Mouse (Mus musculus) lung, embryonic 14.5 days (tissue): ENCODE measurements at regions not wholly inside any gene's neighbourhood (a gene's known extent, or its start where the extent isn't known, plus 50 kb on each side); places are given as distances from the start of the nearest gene placed in this dataset.
A peak's percentile ranks its signal among the peaks of the same experiment; 100 is the strongest.

Experiments used
- ATAC-seq: fragments of 200-750 bp; cut with Nextera tagmentation; 2 replicates; pipeline ENCODE4 v1.8.0; 2017; ENCODE audit warnings: mild to moderate bottlenecking, moderate TSS enrichment, moderate library complexity; ENCODE audit not compliant: insufficient read depth
- DNase-seq: peaks from one replicate; pipeline ENCODE4 v3.0.0-alpha.2; 2015
- H3K27ac ChIP-seq: fragments of 300-500 bp; sonication (generic); 2 replicates; pipeline ENCODE4 v1.5.1; 2014; ENCODE audit warnings: low read depth, mild to moderate bottlenecking, moderate library complexity
- H3K27me3 ChIP-seq: fragments of 300-500 bp; sonication (generic); 2 replicates; pipeline ENCODE4 v1.6.1; 2014; ENCODE audit warnings: low read length, control low read depth; ENCODE audit not compliant: insufficient read depth
- H3K36me3 ChIP-seq: fragments of 300-500 bp; sonication (generic); 2 replicates; pipeline ENCODE4 v1.6.1; 2014; ENCODE audit warnings: control low read depth; ENCODE audit not compliant: insufficient read depth
- H3K4me1 ChIP-seq: fragments of 300-500 bp; sonication (generic); 2 replicates; pipeline ENCODE4 v1.6.1; 2014; ENCODE audit warnings: antibody characterized with exemption, control low read depth; ENCODE audit not compliant: insufficient read depth
- H3K4me2 ChIP-seq: fragments of 300-500 bp; sonication (generic); 2 replicates; pipeline ENCODE4 v1.6.1; 2014; ENCODE audit warnings: mild to moderate bottlenecking
- H3K4me3 ChIP-seq: fragments of 300-500 bp; sonication (generic); 2 replicates; pipeline ENCODE4 v1.5.1; 2014; ENCODE audit warnings: low read depth, low read length
- H3K9ac ChIP-seq: fragments of 300-500 bp; sonication (generic); 2 replicates; pipeline ENCODE4 v1.6.1; 2014
- H3K9me3 ChIP-seq: fragments of 300-500 bp; sonication (generic); 2 replicates; pipeline ENCODE4 v1.6.1; 2016; ENCODE audit warnings: low read depth, low read length, control low read depth
- CTCF ChIP-seq: IDR thresholded peaks from 2 replicates; pipeline ENCODE4 v1.5.1; 2016; ENCODE audit warnings: antibody characterized with exemption, low read depth
- WGBS: fragments of 180-500 bp; shearing (Covaris S2); extraction: QIAGEN DNeasy Blood & Tissue Kit; methylation state at CpG from one replicate; pipeline ENCODE4 v1.1.7; 2014; 5-methylcytosine and 5-hydroxymethylcytosine counted together

DNA sequence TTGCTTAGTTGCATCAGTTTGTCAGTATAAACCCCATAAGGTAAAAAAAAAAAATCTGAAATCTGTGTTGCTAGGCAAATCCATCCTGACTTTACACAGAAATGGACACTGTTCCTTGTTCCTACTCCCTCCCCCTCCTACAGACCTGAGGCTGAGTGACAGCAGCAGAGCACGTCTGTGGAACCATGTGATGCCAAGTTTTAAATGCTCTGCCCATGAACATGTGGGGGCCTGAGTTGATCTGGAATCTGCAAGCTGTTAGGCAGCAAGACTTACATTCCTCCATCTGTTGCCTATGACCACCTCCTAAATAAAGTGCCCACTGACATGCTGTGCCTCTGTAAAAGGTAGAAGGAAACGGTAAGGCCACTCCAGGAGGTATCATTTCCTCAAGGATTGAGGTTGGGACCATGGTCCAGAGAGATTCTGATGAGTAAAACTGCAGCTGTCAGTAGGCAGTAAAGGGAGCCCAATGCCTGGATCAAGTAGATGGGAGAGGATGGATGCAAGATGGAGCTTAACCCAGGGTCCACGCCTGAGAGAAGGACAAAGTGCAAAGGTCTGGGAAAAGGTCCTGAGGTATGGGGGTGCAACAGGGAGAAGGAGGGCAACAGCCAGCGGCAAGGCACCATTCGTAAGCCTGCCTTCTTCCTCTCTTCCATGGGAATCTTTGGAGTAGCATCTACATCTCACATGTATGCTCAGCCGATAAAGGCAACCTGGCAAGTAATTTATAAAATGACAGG is 264.0 kb upstream of the Hnrnpa3 start:
- Histone ChIP-seq H3K9ac (no peak overlapping the region), H3K9me3 (no peaks in the 10 kb centered on the region), H3K4me3 (no peak overlapping the region), H3K4me2 (no peak overlapping the region), H3K4me1 (no peaks in the 10 kb centered on the region), H3K36me3 (no peaks in the 10 kb centered on the region), H3K27ac (no peak overlapping the region), H3K27me3 (no peaks in the 10 kb centered on the region)
- no peak for TF ChIP-seq CTCF
- ATAC-seq (no peak), DNase-seq (no peak)
- 74% methylated on average over 6 of the region's 6 CpGs for WGBS

DNA sequence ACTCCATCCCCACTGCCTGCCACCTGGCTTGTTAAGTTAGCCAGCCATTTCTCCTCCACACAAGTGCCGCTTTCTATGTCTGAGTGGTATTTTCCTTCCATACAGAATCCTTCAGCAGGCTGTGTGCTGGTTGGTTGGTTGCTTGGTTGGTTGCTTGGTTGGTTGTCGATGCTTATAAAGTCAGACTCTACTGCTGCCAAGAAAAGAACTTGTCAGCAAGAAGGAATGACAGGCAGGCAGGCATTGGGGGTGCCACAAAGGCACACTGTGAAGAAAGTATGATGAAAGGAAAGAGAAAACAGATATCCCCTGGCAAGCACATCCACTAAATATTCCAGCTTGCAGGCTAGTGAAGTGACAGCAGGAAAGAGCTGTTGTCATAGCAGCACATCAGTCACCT is 263.0 kb upstream of the Hnrnpa3 start:
- DNase-seq, result no peak
- no peak overlapping the region for H3K4me2 ChIP-seq
- H3K9ac ChIP-seq, result no peak overlapping the region
- no peaks in the 10 kb centered on the region for H3K9me3 ChIP-seq
- no peak for TF ChIP-seq CTCF
- H3K36me3 ChIP-seq, result no peaks in the 10 kb centered on the region
- H3K4me1 ChIP-seq, result no peaks in the 10 kb centered on the region
- no peak overlapping the region for H3K4me3 ChIP-seq
- no peaks in the 10 kb centered on the region for H3K27me3 ChIP-seq
- WGBS, result 65% methylated on average over 2 of the region's 2 CpGs
- H3K27ac ChIP-seq, result no peak overlapping the region
- no peak for ATAC-seq

DNA sequence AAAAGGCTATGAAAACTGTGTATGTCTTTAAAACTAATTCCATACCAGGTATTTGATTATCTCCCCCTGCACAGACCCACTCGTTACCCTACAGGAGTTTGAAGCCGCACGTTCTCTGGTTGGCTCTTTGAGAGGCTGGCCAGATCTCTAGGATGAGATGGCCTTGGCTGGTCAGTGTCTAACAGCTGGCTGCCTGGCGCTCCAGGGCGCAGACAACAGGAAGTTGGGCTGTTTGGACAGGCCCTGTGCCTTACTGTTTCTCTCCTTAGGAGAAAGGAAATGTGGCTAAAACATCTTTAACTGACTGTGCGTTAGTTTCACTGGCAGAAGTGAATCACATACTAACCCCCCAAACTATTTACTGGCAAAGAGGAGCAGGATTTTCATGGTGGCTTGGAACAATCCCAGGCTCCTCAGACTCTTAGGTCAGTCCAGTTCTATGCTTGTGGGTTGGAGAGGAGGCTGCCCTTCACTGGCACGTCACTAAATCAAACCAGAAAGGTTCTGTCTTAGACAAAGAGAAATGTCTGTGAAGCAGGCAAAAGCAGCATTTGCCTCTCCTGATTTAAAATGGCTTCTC is 258.7 kb upstream of the Hnrnpa3 start:
- no peaks in the 10 kb centered on the region for H3K36me3 ChIP-seq
- ATAC-seq (no peak), DNase-seq (peak; percentile 19)
- no peak overlapping the region for H3K4me2 ChIP-seq
- no peak for TF ChIP-seq CTCF
- no peaks in the 10 kb centered on the region for H3K27me3 ChIP-seq
- 74% methylated on average over 7 of the region's 7 CpGs for WGBS
- H3K9ac ChIP-seq, result no peak overlapping the region
- H3K4me1 ChIP-seq, result no peaks in the 10 kb centered on the region
- no peaks in the 10 kb centered on the region for H3K9me3 ChIP-seq
- H3K27ac ChIP-seq, result no peak overlapping the region
- no peak overlapping the region for H3K4me3 ChIP-seq

DNA sequence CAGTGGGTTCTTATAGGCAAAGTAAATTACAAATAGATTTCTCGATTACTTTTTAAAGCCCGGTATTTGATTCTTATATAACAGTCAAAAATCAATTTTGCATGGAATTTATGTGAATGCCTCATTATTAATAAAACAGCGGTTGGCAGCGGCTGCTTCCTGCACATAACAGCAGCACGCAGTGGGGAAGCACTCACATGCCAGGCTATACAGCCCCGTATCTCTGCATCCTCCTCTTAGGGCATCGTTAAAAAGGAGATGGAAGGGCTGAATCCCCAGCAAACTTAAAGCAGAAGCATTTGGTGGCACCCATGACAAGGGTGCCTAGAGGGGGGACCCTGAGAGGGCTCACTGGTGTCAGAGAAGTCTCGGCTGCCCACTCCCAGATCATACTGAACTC is 255.3 kb upstream of the Hnrnpa3 start:
- no peaks in the 10 kb centered on the region for H3K27me3 ChIP-seq
- no peak for DNase-seq

DNA sequence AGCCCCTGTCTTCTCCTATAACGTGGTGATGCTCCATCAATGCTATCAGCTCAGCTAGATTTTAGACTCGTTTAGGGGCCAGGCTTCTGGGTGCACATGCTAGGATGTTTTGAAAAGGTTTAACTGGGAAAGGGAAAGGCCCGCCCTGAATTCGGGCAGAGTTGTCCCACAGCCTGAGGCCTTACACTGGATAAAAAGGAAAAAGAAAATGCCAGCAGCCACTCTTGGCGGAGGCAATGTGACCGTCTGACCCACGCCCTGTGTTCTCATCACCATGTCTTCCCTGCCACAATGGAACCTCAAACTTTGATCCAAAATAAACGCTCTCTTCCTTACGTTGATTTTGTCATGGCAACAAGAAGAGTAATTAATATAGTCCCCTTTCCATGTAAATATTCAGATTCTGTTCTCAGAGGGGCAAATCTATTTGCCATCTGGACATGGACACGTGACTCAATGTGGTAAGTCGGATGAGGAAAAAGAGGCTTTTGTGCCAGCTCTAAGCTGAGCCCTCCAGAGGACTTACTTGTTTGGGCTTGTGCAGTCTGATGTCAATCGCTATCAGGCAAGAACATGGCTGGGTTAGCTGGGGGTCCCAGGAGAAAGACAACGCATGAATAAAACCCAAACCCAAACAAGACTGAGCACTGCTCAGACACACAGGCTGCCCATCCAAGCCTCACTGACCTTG is 253.4 kb upstream of the Hnrnpa3 start:
- Histone ChIP-seq H3K9ac (no peak overlapping the region), H3K27me3 (no peaks in the 10 kb centered on the region), H3K36me3 (no peaks in the 10 kb centered on the region), H3K27ac (no peak overlapping the region), H3K4me1 (no peaks in the 10 kb centered on the region), H3K9me3 (no peaks in the 10 kb centered on the region), H3K4me3 (no peak overlapping the region), H3K4me2 (no peak overlapping the region)
- DNase-seq (no peak), ATAC-seq (no peak)
- WGBS, result 70% methylated on average over 13 of the region's 13 CpGs
- TF ChIP-seq CTCF, result no peak

More for the DNA sequence above, 255.3 kb upstream of the Hnrnpa3 start:
- ATAC-seq, result no peak
- H3K4me2 ChIP-seq, result no peak overlapping the region
- no peaks in the 10 kb centered on the region for H3K4me1 ChIP-seq
- no peak overlapping the region for H3K4me3 ChIP-seq
- no peak for TF ChIP-seq CTCF
- no peak overlapping the region for H3K27ac ChIP-seq
- WGBS, result 76% methylated on average over 8 of the region's 8 CpGs
- no peak overlapping the region for H3K9ac ChIP-seq
- no peaks in the 10 kb centered on the region for H3K9me3 ChIP-seq
- H3K36me3 ChIP-seq, result no peaks in the 10 kb centered on the region

DNA sequence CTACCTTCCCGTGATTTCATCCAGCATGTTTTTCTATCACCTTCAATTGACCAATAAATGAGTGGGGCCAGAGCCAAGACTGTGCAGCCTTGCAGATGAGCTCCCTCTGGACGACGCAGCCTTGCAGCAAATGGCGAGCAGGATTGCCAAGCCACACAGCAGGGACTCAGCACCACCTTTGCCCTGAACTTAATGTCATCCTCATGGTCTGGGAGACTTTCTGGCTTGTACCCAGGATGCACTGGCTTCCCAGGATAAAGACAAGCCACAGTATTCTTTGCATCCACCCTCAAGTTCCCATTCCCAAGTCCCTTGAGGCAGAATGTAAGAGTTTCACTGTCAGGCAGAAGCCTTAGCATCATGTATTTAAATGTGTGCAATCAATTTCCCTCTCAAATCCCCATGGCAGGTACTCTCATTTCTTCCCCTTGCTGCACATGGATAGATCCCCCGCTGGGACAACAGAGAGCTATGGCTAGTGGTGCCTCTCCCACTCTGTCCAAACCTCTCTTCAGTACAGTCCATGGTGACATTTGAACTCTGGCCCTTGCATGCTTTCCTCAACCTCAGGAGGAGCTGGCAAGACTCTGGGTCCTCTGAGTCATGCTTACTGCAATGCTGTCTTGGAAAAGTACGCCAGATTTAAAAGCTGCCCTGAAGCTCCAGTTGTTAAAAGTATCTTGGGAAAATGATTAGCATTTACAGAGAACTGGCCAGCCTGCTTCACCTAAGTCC is 252.2 kb upstream of the Hnrnpa3 start:
- no peak overlapping the region for H3K27ac ChIP-seq
- no peak overlapping the region for H3K9ac ChIP-seq
- TF ChIP-seq CTCF, result no peak
- no peak overlapping the region for H3K4me3 ChIP-seq
- no peaks in the 10 kb centered on the region for H3K27me3 ChIP-seq
- no peaks in the 10 kb centered on the region for H3K9me3 ChIP-seq
- H3K36me3 ChIP-seq, result no peaks in the 10 kb centered on the region
- DNase-seq, result no peak
- WGBS, result 55% methylated on average over 6 of the region's 6 CpGs
- no peak overlapping the region for H3K4me2 ChIP-seq
- ATAC-seq, result no peak
- no peaks in the 10 kb centered on the region for H3K4me1 ChIP-seq

DNA sequence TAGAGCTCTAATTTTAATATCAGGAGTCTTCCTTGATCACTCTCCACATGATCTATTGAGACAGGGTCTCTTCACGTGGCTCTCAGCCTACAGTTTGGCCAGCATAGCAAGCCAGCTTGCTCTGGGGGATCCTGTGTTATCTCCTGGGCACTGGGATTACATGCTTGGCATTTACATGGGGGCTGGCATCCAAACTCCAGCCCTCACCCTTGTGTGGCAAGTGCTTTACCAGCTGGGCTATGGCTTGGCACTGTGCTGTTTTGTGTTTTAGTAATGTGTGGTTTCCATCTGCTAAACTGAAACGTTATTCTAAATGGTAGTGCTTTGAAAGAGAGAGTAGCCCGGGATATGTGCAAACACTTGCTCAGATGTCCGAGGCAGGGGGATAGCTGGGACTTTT is 251.5 kb upstream of the Hnrnpa3 start:
- no peaks in the 10 kb centered on the region for H3K27me3 ChIP-seq
- H3K4me3 ChIP-seq, result no peak overlapping the region
- TF ChIP-seq CTCF, result no peak
- DNase-seq (no peak), ATAC-seq (no peak)
- H3K36me3 ChIP-seq, result no peaks in the 10 kb centered on the region
- WGBS, result 72% methylated on average over 4 of the region's 4 CpGs
- H3K9me3 ChIP-seq, result no peaks in the 10 kb centered on the region
- no peak overlapping the region for H3K9ac ChIP-seq
- H3K27ac ChIP-seq, result no peak overlapping the region
- H3K4me2 ChIP-seq, result no peak overlapping the region
- H3K4me1 ChIP-seq, result no peaks in the 10 kb centered on the region
